Mouse (Mus musculus): ENCODE measurements at regions not wholly inside any gene's neighbourhood (a gene's known extent, or its start where the extent isn't known, plus 50 kb on each side); places are given as distances from the start of the nearest gene placed in this dataset.

- TF ChIP-seq POLR2A (IDR thresholded peaks at IDR 0.05; ENCODE audit: insufficient read depth, low read depth, low read length) (no peak), CTCF (IDR thresholded peaks at IDR 0.05; ENCODE audit: insufficient read depth, low read depth, low read length) (no peak)
These were observed 382.3 kb upstream of the Sox11 start for GRCm38 (mm10) chr12:27724619-27725200.

Data from olfactory bulb, adult 2 months (tissue).